Mouse (Mus musculus) intestine, postnatal 0 days (tissue): ENCODE results near the gene Cdk13. TPM values are rescaled to one million over a fixed set of nuclear protein-coding genes. Genes with fewer than 3 reads are reported as not detected.

ENCODE experiments used
- ATAC-seq: fragments of 200-750 bp; cut with Nextera tagmentation; 2 replicates; pipeline ENCODE4 v1.8.0; 2017; ENCODE audit warnings: mild to moderate bottlenecking, moderate TSS enrichment, moderate library complexity
- H3K27ac ChIP-seq: fragments of 300-500 bp; sonication (generic); 2 replicates; pipeline ENCODE4 v1.5.1; 2014; ENCODE audit warnings: mild to moderate bottlenecking, low read depth, low read length, moderate library complexity
- H3K27me3 ChIP-seq: fragments of 300-500 bp; sonication (generic); replicated peaks from 2 replicates; pipeline ENCODE4 v1.6.1; 2014; ENCODE audit warnings: low read length, mixed read lengths; ENCODE audit not compliant: control insufficient read depth, insufficient read depth
- H3K36me3 ChIP-seq: fragments of 300-500 bp; sonication (generic); 2 replicates; pipeline ENCODE4 v1.6.1; 2014; ENCODE audit warnings: mild to moderate bottlenecking, moderate library complexity; ENCODE audit not compliant: control insufficient read depth, insufficient read depth
- H3K4me1 ChIP-seq: fragments of 300-500 bp; sonication (generic); replicated peaks from 2 replicates; pipeline ENCODE4 v1.6.1; 2014; ENCODE audit warnings: antibody characterized with exemption, low read length, mixed read lengths; ENCODE audit not compliant: control insufficient read depth, insufficient read depth
- H3K4me2 ChIP-seq: fragments of 300-500 bp; sonication (generic); replicated peaks from 2 replicates; pipeline ENCODE4 v1.6.1; 2014; ENCODE audit warnings: low read depth, mild to moderate bottlenecking, moderate library complexity
- H3K4me3 ChIP-seq: fragments of 300-500 bp; sonication (generic); 2 replicates; pipeline ENCODE4 v1.5.1; 2014; ENCODE audit warnings: low read depth, low read length
- H3K9ac ChIP-seq: fragments of 300-500 bp; sonication (generic); 2 replicates; pipeline ENCODE4 v1.6.1; 2014; ENCODE audit warnings: mild to moderate bottlenecking, low read depth, low read length
- H3K9me3 ChIP-seq: fragments of 300-500 bp; sonication (generic); 2 replicates; pipeline ENCODE4 v1.6.1; 2016; ENCODE audit warnings: mixed run types; ENCODE audit not compliant: control insufficient read depth
- CTCF ChIP-seq: sonication (generic); IDR thresholded peaks from 2 replicates; pipeline ENCODE4 v1.5.1; 2016; ENCODE audit warnings: low read depth, mild to moderate bottlenecking, control low read depth, antibody characterized with exemption, moderate library complexity
- WGBS: fragments of 180-500 bp; shearing (Covaris S2); extraction: QIAGEN DNeasy Blood & Tissue Kit; methylation state at CpG from one replicate; pipeline ENCODE4 v1.1.7; 2014; 5-methylcytosine and 5-hydroxymethylcytosine counted together
- polyA plus RNA-seq: library from polyadenylated mRNA; unstranded; fragments of >200 nt; fragmentation: Nextera tagmentation; extraction: Ambion mirVana; gene quantifications from 2 replicates; pipeline ENCODE4 v1.2.1, GENCODE M21; 2015

Gene Cdk13
- polyA plus RNA-seq, 1 experiment from 2014 or later: 10.7 TPM

- WGBS: 71% methylated on average over 1 of the region's 1 CpGs
- Histone ChIP-seq H3K9me3 (no peaks in the 10 kb centered on the region), H3K4me1 (no peaks in the 10 kb centered on the region), H3K27me3 (no peaks in the 10 kb centered on the region), H3K4me2 (no peak overlapping the region), H3K36me3 (peaks cover 33% of the 10 kb centered on the region), H3K4me3 (no peak overlapping the region), H3K27ac (no peak overlapping the region), H3K9ac (no peak overlapping the region)
- TF ChIP-seq CTCF: no peak
- no peak for ATAC-seq
Measured at GRCm38 (mm10) chr13:17717357-17717756, 87.5 kb downstream of the Cdk13 start.

- Histone ChIP-seq H3K4me3 (no peak overlapping the region), H3K36me3 (no peaks in the 10 kb centered on the region), H3K9ac (no peak overlapping the region), H3K27me3 (no peaks in the 10 kb centered on the region), H3K27ac (no peak overlapping the region), H3K4me1 (no peaks in the 10 kb centered on the region), H3K4me2 (no peak overlapping the region), H3K9me3 (no peaks in the 10 kb centered on the region)
- WGBS: 77% methylated on average over 5 of the region's 5 CpGs
- no peak for TF ChIP-seq CTCF
- ATAC-seq: no peak
Measured at GRCm38 (mm10) chr13:17708784-17709311, 96.0 kb downstream of the Cdk13 start.

- H3K4me1 ChIP-seq: no peaks in the 10 kb centered on the region
- no peak for TF ChIP-seq CTCF
- H3K4me3 ChIP-seq: no peak overlapping the region
- no peak overlapping the region for H3K27ac ChIP-seq
- no peaks in the 10 kb centered on the region for H3K36me3 ChIP-seq
- no peaks in the 10 kb centered on the region for H3K9me3 ChIP-seq
- no peak for ATAC-seq
- no peaks in the 10 kb centered on the region for H3K27me3 ChIP-seq
- no peak overlapping the region for H3K4me2 ChIP-seq
- no peak overlapping the region for H3K9ac ChIP-seq
- 65% methylated on average over 6 of the region's 6 CpGs for WGBS
Measured at GRCm38 (mm10) chr13:17705188-17705826, 99.6 kb downstream of the Cdk13 start.

- no peaks in the 10 kb centered on the region for H3K27me3 ChIP-seq
- H3K4me3 ChIP-seq: no peak overlapping the region
- ATAC-seq: no peak
- no peaks in the 10 kb centered on the region for H3K36me3 ChIP-seq
- H3K9ac ChIP-seq: no peak overlapping the region
- no peak overlapping the region for H3K4me2 ChIP-seq
- no peaks in the 10 kb centered on the region for H3K9me3 ChIP-seq
- no peak for TF ChIP-seq CTCF
- no peak overlapping the region for H3K27ac ChIP-seq
- H3K4me1 ChIP-seq: no peaks in the 10 kb centered on the region
Measured at GRCm38 (mm10) chr13:17702311-17702710, 102.6 kb downstream of the Cdk13 start.

- ATAC-seq: no peak
- Histone ChIP-seq H3K4me1 (no peaks in the 10 kb centered on the region), H3K27me3 (no peaks in the 10 kb centered on the region), H3K4me3 (no peak overlapping the region), H3K9me3 (no peaks in the 10 kb centered on the region), H3K4me2 (no peak overlapping the region), H3K36me3 (no peaks in the 10 kb centered on the region), H3K9ac (no peak overlapping the region), H3K27ac (no peak overlapping the region)
- TF ChIP-seq CTCF: no peak
Measured at GRCm38 (mm10) chr13:17701322-17701721, 103.6 kb downstream of the Cdk13 start.

- Histone ChIP-seq H3K36me3 (no peaks in the 10 kb centered on the region), H3K9ac (no peak overlapping the region), H3K9me3 (no peaks in the 10 kb centered on the region), H3K4me2 (no peak overlapping the region), H3K4me3 (no peak overlapping the region), H3K27ac (no peak overlapping the region), H3K27me3 (no peaks in the 10 kb centered on the region), H3K4me1 (no peaks in the 10 kb centered on the region)
- no peak for TF ChIP-seq CTCF
- ATAC-seq: no peak
- 85% methylated on average over 3 of the region's 3 CpGs for WGBS
Measured at GRCm38 (mm10) chr13:17700090-17700715, 104.7 kb downstream of the Cdk13 start.
